Mouse (Mus musculus) R1 (cell line): ENCODE measurements around the gene Polr1a.

Experiments used
- DNase-seq: peaks from one replicate; pipeline ENCODE4 v3.0.0-alpha.2; 2018; ENCODE audit warnings: low read depth, low spot score

Gene Polr1a

DNA sequence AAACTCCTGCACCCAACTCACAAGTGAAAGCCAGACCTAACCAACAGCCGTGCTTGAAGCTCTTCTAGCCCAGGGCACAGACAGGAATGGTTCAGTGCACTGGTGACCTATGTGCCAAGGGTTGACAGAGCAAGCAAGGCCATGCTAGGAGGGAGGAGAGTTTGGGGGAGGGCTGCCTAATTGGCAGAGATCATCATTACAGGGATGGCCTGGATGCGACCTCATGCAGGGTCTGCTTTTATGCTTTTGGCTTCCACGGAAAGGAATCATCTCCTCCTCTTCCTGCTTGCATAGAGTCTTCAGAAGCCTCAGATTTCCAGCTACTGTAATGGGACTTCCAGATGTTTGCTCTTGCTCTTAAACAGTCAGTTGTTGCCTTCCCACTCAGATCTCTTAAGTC is 40.9 kb downstream of the Polr1a start:
- no peak for DNase-seq

DNA sequence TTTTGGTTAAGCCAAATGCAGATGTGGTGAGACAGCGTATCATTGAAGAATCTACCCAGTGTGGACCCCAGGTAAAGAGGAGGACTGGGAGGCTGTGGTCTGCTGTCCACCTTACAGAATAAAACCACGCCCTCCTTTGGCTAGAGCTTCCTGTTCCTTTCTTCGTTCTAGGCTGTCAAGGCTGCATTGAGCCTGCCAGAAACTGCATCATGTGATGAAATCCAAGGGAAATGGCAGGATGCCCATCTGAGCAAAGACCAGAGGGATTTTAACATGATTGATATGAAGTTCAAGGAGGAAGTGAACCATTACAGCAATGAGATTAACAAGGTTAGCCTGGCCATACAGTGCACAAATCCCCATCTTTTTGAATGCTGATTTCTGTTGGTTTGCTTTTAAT is 41.7 kb downstream of the Polr1a start:
- no peak for DNase-seq

DNA sequence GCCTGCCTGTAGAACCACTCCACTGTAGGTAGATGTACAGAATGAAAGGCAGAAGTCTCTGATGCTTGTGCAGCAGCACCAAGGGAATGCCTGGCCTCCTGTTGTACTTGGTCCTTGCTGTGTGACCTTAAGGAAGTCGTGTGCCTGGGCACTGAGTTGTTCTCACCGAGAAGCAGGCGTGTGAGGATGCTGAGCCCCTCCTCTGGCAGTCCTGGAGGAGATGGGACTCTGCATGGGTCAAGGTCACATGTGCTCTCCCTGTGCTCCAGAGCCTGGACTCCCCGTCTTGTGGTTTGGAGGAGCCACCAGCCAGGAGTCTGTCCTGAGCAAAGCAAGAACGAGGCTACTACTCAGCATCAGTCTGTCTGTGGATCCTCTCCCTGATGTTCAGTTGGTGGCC is 42.3 kb downstream of the Polr1a start:
- no peak for DNase-seq

DNA sequence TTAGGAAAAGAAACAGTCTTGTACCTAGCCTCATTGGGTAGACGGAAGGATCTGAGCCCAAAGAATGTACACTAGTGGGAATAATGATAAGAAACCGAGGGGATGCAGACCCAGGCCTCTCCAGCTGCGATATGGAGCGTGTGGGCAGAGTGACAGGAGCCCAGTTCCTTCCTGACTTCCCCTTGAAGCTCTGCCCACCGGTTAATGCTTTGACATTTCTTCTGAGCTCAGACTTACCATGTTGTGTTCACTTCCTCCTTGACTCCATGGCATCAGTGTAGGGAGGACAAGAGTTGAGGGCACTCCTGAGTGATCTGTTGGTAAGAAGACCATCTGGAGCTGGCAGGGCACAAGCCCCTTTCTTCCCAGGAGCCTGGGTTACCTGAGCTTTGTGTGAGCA is 53.3 kb downstream of the Polr1a start:
- no peak for DNase-seq

DNA sequence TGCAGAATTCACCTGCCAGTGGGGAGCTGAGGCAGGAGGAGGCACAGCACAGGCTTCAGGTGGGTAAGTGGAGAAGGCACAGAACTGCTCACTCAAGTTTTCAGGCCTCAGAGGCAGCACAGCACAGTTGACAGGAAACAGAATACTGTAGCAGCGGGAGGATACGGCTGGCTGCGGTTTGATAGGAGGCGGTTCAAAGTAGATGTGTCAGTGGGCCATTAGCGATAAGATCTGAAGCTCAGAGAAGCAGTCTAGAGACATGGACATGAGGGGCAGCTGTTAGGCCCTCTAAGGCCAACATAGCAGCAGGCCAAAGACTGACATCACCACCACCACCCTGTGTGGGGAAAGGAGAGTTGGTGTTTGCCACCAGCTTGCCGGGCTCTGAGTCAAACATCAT is 53.9 kb downstream of the Polr1a start:
- DNase-seq: no peak

DNA sequence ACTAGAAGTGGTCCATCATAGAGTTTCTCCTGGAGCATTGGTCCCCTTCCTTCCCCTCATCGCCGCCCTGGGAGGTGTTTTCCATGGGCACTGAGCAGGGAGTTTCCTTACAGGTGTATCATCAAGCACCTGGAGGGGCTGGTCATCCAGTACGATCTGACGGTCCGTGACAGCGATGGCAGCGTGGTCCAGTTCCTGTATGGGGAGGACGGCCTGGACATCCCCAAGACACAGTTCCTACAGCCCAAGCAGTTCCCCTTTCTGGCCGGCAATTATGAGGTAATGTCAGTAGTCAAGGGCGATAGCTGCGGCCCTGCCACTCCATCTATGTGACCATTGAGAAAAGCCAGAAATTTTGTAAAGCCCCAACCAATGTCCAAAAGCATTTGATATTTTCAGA is 54.7 kb downstream of the Polr1a start:
- DNase-seq: no peak

DNA sequence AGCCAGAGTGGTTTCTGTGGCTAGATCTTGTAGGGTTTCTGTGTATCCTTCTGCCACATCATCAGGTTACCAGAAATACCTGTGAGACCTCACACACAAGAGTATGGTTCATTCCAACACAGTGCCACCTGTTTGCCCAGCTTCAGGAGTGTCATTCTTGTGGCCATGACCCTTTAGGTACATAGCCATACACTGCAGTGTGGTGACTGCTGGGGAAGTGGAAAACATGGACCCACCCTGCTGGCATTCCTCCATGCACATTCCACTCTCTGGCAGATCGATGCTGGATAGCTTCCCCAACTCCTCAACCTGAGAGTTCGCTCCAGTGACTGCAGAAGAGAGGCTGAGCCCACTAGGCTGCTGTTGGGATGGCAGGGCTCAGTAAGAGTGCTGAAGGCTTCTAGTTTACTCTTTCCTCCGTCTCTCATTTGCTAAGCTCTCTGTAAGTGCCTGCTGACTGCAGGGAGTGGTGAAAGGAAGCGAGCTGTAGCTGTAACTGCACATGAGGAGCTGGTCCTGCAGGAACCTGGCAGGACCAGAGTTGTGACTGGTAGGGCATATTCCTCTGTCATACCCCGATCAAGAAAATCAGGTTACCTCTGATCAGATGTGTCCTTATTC is 57.9 kb downstream of the Polr1a start:
- no peak for DNase-seq

DNA sequence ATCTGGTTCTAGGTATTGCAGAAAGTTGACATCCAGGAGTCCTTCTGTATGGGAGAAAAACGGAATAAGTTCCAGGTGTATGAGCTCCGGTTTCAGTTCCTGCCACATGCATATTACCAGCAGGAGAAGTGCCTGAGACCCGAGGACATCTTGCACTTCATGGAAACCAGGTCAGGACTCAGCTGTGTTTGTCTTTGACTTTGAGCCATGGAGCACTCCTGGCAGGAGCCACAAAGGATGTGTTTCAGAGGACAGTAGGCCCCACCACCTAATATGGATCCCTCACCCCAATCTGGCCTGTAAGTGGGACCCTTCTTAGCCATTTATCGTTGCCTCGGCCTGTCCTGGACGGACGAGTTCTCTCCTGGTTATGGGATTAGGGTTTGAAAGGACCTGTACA is 59.0 kb downstream of the Polr1a start:
- DNase-seq: no peak

DNA sequence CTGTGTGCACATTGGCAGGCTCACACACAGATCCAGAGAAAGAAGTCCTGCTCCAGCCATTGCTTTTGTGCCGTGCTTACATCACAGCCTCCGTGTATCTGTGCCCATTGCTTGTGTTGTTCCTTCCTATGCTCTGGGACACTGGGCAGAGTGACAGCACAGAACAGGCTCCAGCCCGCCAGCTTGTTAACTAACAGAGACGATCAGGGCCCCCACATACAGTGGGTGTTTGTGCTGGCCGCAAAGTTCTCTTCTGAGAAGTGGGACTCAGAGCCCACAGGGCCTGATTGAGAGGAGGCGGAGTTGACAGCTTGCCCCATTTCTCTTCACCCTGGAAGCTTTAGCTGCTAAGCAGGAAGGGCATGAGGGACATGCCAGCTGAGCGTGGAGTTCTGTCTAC is 60.6 kb downstream of the Polr1a start:
- no peak for DNase-seq

DNA sequence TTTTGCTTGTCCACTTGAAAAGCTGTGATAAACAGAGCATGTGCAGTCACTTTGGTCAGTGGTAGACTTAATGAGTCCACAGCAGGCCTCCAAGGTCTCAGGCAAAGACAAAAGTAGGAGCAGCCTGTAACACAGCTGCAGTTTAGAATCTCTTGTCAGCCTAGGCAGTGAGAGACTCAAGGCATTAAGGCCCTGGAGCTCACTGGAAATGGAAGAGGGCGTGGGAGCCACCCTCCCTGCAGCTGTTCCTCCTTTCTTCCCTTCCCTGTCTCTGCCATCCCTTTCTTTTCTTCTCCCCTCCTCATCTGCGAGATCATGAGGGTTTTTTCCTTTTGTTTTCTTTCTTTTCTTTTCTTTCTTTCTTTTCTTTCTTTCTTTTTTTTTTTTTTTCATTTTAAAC is 61.3 kb downstream of the Polr1a start:
- no peak for DNase-seq

DNA sequence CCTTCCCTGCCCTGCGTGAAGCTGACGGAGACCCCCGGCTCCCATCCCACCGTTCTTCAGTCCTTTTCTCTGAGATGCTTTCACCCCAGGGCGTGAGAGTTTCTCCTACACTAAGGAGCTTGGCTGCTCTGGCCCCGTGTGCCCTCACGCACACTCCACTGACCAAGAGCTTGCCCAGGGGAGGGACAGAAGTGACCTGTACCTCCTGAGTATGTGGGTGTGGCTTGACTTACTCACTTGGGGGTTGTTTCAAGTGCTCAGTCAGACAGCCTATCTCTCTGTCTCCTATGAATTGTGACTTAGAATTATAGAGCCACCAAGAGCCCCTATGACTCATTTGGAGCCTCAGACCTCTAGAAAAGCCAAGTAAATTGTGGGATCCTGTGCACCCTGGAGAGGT is 67.7 kb downstream of the Polr1a start:
- no peak for DNase-seq

DNA sequence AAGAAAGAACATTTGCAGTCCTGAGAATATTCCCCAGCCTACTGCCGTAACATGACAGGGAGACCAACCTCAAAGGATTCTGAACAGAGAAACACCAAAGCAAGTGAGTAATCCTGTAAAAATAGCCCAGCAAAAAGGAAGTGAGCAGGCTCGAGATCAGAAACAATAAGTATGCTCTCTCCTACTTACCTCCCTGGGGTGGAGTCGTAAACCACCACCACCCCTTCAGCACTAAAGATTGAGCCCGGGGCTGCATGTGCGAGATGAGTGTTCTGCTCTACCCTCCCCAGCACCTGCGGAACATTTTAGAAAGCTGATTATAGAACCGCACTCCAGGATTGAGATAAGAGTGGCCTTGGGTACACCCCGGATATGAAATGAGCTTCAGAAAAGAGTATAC is 71.3 kb downstream of the Polr1a start:
- DNase-seq: no peak

DNA sequence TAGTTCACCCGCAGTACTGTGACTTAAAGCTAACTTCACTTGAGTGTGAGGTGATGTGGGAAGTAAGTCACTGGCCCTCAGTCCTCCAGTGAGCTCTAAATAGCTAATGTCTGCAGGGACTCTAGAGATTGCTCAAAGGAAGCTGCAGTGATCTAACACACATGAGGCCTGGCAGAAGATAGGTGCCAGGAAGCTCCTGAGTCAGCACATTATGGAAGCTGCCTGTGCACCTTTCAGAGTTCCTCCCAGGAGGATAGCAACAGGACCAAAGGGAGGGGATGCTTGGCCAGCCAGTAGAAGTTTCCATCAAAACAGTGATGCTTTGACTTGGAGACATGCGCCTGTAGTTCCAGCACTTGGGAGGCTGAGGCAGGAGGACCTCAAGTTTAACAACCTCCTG is 71.7 kb downstream of the Polr1a start:
- no peak for DNase-seq

DNA sequence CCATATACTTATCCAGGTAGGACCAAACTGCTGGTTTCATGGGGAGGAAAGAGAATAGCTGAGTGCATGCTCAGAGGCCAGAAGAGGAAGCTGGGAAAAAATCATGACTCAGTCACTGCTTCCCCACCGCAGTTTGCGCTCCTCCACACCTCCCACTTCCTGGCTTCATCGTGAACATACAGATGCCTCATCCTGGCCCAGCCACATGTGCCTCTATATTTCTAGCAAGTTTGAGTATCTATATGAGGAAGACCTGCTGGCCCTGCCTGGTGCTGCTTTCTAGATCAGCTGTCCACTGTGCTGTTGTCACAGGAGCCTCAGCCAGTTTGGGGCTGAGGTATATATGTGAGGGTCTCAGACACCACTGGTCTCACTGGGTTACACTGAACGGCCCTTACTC is 72.6 kb downstream of the Polr1a start:
- no peak for DNase-seq

DNA sequence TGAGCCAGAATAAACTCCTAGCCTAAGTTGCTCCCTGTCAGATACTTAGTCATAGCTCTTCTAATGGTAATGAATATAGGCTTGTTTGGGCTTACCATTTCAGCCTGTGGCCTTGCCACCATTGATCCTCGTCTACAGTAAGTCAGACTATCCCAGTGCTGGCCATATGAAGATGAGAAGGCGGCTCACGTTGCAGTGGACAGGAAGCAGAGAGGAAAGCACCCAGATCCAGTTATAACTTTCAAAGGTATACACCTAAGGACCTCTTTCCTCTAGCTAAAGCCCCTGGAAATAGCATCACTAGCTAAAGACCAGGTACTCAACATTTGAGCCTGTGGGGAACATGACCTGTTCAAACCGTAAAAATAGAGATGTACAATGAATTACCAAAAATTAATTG is 77.1 kb downstream of the Polr1a start:
- no peak for DNase-seq

DNA sequence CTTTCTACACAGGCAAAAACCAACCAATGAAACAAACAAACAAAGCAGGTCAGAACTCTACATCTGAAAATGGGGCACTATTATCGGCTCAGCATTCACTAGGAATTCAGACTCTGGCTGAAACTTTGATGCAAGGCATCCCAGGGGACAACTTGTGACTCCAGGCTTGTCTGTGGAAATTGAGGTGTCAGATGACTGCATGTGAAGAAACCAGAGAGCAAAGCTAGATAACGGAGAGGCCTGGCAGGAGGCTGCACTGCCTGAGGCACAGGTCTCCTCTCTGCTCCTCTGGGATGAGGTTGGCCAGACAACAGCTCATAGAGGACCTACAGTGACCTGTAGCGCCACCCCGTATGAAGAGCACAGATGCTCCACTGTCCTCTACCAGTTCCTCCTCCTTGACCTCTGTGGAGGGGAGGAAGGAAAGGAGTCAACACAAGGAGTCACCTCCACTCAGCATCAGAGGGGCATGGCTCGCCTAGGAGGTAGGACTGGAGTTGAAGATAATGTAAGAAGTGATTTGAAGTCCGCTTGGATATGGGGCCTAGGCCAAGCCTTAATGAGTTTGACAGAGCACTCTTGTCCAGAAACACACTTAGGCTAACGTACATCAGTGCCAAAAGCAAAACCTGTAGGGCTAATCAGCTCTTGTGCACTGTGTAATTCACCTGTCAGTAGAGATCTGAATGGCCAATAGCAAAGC is 78.8 kb downstream of the Polr1a start:
- no peak for DNase-seq

DNA sequence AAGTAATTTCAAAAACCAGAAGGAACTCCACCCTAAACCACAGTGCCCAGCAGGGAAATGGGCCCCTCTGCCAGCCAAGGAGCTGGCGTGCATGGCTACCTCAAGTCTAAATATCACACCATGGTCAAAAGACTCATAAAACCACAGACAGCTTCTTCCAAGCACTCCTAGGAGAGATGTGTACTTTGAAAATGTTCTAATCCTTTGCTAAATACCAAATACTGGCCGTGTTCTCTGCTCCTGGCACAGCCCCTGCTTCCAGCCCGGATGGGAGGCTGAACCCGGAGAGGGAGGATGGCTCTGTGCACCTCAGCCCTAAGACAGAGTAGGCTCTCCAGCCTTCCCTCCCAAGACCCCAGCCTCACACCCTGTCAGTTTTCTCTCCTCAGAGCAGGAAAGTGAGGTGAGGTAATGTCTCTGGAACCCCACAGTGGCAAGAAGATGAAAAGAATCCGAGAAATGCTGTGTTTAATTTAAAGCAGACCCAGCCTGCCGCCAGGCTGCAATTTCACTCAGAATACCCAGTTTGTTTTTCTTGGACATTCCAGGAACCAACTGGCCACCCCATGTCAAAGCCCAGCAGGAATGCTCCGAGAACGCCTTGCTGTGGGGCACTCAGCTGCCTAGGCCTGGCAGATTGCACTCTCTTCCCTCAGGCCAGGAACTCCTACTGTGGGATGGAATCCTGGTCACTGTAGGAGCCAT is 80.9 kb downstream of the Polr1a start:
- no peak for DNase-seq

DNA sequence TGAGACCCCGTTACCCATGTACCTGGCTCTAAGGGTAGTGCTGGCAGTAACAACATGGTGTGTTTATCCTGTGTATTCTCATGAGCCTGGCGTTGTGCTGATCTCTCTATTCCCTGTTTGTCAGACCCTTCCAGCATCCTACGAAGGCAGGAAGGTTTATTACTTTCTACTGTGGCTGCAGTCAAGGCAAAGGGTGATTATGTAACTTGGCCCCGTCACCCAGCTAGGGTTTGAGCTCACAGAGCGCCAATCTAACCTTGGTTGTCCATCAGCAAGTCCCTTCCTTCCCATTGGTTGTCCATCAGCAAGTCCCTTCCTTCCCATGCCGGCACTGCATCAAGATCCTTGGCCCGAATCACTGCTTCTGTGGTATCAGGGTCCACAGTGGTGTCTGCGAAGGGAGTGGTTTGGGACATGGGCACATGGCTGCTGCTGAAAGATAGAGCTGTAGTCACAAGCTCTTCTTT is 81.6 kb downstream of the Polr1a start:
- DNase-seq: no peak

DNA sequence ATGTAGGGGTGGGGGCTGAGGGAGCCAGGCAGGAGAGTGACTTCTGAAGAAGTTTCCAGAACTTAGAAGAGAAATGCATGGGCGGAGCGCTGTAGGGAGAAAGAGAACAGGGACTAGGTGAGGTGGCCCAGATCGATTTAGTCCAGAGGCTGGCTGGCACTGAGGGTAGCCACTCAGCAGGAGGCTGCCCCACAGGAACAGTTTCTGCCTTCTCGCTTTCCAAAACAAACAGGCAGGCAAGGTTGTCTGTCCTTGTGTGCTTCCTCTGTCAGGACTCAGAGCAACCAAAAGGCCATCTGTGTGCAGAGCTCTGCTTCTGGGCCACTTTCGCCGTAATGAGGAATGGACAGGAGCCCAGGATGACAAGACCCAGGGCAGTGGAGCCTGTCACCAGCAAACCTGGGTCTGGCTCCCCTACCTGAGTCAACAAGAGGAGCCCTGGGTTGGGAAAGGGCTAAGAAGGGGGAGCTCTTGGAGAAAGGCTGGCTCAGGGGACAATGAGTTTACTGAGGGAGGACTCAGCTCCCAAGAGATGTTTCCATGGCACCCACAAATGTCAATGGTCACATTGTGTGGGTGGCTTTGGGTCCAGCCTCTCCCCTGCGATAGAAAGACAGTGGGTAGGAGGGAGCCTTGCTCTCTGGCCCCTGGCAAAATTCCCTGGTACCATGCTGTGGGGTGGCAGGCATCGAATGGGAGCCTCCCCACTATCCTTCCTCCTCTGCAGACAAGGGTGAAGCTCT is 82.5 kb downstream of the Polr1a start:
- DNase-seq: no peak

DNA sequence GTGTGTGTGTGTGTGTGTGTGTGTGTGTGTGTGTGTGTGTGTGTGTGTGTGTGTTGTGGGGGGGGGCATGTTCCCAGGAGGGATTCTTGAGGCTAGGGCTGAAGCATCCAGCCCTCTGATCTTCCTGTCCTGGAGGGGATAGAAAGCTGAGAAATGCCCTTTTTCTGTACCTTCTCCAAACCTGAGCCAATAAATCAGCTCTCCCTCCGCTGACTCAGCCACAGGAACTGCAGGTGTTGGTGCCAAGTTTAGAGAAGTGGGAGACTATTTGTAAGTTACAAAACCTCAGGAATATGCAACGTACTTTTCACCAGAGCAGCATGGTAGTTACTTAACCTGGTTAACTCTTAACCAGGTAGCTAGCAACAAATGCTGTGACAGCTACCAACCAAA is 83.1 kb downstream of the Polr1a start:
- no peak for DNase-seq

DNA sequence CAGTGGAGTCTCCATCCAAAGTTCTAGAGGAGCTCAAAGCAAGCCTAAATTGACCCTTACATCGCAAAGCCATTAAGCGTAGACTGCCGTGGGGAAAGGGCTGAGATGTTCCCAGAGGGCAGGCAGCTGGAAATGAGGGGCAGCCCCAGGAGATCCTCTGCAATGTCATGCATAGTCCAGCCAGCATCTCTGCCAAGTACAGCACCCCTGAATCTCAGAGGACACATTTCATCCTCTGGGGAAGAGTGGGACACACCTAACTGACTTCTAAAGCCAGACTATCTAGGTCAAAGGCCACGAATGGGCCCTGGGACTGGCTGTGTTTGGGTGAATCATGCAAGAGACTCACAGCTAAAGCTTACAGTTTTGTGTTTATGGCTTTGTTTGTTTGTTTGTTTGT is 85.2 kb downstream of the Polr1a start:
- no peak for DNase-seq

DNA sequence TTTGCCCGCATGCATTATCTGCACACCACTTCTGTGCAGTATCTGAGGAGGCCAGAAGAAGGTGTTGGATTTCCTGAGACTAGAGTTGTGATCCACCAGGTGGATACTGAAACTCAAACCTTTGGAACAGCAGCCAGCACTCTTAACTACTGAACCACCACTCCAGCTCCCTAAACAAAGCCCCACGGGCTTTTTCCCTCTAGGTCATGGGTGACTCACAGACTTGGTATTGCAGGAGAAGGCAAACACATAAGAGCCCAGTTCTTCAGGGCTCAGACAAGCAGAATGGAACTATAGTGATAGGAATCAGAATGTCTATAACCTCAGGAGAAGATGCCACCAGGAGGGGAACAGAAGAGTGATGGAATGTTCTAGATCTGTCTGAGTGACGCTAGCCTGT is 86.2 kb downstream of the Polr1a start:
- no peak for DNase-seq
